Mouse (Mus musculus): ENCODE results near the gene Fgf11.

DNA sequence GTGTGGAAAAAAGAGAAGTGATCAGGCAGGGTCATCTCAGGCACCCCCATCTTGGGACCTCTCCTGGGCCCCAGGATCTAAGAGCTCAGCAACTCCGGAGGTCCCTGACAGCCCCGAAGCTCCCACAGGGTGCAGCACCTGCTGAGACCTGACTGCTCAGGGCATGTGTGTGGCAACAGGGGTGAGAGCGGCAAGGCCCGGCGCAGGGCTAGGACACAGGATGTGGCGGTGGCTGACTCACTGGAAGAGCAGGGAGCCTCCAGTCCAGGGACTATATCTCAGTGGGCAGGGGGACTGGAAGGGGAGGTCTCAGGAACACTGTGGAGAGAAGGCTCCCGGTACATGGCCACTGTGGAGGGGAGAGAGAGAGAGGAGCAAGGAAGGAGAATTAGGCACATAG lies 3.7 kb downstream of the Fgf11 start:
- TF ChIP-seq CTCF (conservative IDR thresholded peaks at IDR 0.05; ENCODE audit: low read length) (no peak), POU5F1 (IDR thresholded peaks at IDR 0.05; ENCODE audit: borderline replicate concordance, low read length) (no peak)

Measured in E14TG2a.4 (cell line).